Mouse (Mus musculus) E14TG2a.4 (cell line): ENCODE data around the gene Kcnip4.

Experiments
- CTCF ChIP-seq: conservative IDR thresholded peaks from 2 replicates; pipeline ENCODE4 v1.5.1; 2014; ENCODE audit warnings: low read length
- NANOG ChIP-seq: IDR thresholded peaks from 2 replicates; pipeline ENCODE4 v1.6.1; 2014; ENCODE audit warnings: borderline replicate concordance, low read length, mixed read lengths

DNA sequence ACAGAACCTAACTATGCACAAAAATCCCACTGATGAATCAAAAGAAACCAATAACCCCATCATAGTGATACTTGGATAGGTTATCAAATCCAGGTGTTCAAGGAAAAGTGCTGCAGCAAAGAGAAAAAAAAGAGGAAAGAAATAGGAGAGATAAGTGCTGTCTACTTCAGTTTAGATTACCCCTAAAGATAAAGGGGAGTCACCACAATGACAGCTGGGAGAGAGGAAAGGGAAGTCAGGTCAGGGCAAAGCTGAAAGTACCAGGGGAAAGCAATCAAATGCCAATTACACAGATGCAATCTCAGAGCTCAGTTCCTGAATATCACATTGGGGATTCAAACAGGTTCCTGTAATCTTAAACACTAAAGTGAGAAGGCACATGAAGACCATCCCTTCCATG is 97.0 kb downstream of the Kcnip4 start:
- TF ChIP-seq CTCF: no peak
- TF ChIP-seq NANOG: no peak
